Mouse (Mus musculus): ENCODE results near the gene Larp4.

DNA sequence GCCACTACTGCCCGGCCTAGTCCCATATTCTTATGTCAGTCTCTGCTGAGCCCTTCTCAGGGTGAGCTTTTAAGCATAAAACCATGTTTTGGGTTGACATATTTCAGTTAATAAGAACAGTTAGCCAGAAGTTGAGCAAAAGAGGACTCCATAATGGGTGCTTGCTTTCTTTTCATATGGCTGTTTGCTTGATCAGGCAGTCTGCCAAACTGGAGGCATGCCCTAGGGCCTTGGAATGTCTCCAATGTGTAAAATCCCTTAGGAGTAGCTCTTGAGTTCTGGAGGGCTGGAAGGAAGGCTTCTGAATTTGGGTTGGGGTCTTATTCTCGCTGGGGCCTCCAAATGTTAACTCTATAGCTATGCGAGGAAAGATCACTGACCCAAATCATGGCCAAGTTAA, 62.7 kb downstream of the Larp4 start:
- TF ChIP-seq CTCF (IDR thresholded peaks at IDR 0.05; ENCODE audit: low read depth, low read length) (no peak), POLR2A (IDR thresholded peaks at IDR 0.05; ENCODE audit: extremely low read depth, insufficient read depth, low read length) (no peak)

All from liver, adult 2 months (tissue).